Mouse (Mus musculus): ENCODE data around the gene 4930442H23Rik.
"Not testable (repeated sequence)": the region's sequence is repeated elsewhere in the genome, so short reads cannot be mapped to it uniquely, and the experiment has no call there.

Gene 4930442H23Rik

DNA sequence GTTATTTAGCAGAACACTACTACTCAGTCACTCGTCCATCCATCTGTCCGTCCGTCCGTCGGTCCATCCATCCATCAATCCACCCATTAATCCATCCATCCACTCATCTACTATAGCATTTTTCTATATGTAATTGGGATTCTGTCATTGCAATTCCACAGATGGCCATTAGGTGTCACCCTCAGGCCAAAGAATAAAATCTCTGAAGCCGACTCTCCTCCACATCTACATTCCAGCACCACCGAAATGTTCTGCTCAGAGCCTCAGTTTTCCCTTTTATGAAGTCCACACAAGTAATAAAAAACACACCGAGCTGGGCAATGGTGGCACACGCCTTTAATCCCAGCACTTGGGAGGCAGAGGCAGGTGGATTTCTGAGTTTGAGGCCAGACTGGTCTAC lies 14.6 kb upstream of the 4930442H23Rik start:
- no peak for DNase-seq (ENCODE audit: low read depth, low spot score)

DNA sequence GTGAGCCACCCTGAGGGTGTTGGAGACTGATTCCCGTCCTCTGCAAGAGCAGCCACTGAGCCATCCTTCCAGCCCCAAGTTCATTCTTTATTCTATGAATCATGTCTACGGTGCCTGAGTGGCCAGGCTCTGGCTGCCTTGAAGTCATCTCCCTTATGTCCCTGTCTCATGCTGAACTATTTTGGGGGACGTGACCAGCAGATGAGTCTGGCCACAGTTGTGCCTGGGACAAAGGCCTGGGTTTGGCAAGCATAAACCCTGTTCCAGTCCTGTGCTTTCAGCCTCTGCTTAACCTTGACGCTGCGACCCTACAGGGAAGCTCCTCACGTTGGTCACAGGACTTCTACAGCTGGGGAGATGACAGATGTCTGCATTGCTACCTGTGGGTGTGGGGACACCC lies 13.7 kb upstream of the 4930442H23Rik start:
- DNase-seq (ENCODE audit: low read depth, low spot score), result no peak

DNA sequence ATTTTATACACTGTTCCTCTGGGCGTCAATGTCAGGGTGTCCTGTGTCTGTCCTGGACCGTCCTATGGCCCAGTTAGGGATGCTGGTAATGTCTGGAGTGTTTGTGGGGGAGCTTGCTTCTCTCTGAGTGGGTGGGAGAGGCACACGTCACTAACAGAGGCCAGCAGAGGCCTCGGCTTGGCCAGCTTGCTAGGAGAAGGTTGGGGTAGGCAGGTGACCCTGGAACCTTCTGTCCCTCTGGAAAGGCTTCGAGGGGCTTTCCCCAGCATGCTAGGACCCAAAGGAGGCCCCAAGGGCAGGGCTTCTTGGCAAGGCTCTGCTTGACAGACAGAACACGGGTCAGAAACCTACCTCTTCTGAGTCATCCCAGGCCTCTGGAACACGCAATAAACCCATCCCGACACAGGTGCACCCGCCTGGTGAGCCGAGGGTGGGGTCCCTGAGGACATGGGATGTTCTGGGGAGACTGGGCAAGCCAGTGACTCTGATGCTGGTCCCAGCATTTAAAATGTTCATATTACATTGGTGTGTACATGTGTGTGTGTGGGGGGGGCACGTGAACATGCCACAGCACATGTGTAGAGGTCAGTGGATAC lies 12.9 kb upstream of the 4930442H23Rik start:
- DNase-seq (ENCODE audit: low read depth, low spot score), result no peak

DNA sequence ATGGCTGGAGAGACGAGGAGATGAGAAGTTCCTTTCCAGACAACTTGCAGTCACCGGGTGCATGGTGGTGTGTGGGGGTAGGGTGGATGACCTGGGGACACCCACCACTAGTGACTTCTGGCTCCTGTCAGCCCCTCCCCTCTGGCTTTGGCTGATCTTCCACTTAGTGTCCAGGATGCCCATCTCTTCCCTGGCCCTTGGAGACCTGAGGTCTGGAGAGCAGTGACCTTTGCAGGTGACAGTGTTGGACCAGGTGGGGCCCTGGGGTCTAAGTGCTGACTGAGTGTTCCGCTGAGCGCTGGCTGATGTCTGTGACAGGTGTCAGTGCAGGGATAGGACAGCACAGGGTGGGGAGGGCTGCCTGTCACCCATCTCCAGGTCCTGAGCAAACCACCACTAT lies 11.7 kb upstream of the 4930442H23Rik start:
- no peak for DNase-seq (ENCODE audit: low read depth, low spot score)

DNA sequence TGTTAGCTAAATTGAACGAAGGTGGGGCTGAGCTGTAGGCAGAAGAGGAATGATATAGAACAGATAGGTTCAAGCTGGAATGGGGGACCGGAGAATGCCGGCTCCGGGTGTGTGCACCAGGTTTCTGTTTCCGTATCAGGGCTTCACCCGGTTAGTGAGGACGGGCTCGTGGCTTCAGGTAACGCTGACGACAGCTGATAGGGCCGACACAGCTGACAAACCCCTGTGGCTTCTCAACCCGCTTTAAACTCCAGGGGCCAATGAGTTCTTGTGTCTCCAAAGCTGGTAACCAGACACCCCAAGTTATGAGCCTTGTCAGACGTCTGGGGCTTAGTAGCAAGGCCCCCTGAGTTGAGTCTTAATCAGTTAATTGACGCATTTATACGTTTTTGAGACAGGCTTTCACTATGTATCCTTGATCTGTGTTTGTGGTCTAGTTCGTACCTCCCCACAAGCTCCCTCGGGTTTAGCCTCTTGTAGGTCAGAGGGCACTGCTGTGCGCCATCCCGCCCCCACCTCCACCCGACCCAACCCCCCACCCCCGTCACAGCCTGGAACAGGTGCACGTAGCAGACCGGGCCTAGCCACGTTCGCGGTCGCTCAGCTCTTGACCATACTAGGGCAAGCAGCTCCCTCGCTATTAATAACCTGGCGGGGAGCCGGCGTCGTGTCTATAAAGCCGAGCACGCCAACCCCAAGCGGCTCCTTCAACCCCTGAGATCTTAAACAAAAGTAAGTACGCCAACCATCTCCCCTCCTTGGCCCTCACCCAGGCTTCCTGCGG lies 10.5 kb upstream of the 4930442H23Rik start:
- DNase-seq (ENCODE audit: low read depth, low spot score), result no peak

DNA sequence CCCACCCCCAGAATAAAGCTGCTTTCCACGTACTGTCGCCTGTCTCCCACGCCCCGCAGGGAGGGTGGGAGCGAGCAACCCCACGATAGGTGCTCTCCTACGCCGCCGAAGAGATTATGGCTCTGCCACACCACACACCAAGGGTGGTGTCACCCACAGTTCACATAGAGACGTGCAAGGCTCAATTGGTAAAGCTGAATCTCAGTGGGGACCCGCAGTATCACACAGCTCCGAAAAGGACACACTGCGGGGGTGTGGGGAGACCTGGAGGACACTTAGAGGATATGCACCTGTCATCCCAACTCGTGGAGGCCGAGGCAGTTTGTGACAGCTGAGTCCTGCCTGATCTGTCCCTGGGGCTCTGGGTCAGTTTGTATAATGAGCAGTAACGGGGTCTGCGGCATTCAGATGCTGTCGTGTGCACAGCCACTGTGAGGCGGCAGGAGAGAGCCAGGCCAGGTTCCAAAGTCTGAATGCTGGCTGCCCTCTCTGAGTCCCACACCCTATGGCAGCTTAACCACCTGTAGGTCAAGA lies 9.4 kb upstream of the 4930442H23Rik start:
- DNase-seq (ENCODE audit: low read depth, low spot score), result no peak

DNA sequence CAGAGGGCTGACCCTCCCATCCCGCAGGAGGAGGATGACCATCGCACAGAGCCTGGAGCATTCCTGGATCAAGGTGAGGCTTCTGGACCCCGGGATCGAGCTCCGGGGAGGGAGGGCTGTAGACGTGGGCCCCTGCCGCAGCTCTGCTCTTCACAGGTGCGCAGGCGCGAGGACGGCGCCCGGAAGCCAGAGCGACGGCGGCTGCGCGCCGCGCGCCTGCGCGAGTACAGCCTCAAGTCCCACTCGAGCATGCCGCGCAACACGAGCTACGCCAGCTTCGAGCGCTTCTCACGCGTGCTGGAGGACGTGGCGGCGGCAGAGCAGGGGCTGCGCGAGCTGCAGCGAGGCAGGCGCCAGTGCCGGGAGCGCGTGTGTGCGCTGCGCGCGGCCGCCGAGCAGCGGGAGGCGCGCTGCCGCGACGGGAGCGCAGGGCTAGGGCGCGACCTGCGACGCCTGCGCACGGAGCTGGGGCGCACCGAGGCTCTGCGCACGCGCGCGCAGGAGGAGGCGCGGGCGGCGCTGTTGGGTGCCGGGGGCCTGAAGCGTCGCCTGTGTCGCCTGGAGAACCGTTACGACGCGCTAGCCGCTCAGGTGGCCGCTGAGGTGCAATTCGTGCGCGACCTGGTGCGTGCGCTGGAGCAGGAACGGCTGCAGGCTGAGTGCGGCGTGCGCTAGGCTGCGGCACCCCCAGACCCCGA lies 8.8 kb upstream of the 4930442H23Rik start:
- no peak for DNase-seq (ENCODE audit: low read depth, low spot score)

DNA sequence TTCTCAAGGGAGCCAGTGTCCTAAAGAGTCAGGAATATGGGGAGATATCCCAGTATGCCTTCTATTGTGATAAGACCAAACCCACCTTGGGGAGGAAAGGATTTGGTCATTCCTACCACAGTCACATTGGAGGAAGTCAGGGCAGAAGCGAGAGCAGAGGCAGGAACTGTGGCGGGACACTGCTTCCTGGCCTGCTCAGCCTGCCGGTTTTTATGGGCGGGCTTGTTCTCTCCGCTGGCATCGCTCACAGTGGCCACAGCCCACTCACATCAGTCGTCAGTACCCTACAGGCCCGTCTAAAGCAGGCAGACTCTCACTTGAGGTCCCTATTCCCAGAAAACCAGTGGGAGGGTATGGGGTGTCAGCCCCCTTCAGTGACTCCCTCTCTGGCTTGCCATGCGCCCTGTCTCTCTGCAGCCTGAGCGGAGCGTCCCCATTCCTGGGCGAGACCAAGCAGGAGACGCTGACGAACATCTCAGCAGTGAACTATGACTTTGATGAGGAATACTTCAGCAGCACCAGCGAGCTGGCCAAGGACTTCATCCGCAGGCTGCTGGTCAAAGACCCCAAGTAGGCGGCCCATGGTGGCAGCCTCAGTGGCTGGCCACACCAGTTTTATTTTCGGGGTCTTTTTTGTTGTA lies 7.8 kb upstream of the 4930442H23Rik start:
- DNase-seq (ENCODE audit: low read depth, low spot score), result no peak

DNA sequence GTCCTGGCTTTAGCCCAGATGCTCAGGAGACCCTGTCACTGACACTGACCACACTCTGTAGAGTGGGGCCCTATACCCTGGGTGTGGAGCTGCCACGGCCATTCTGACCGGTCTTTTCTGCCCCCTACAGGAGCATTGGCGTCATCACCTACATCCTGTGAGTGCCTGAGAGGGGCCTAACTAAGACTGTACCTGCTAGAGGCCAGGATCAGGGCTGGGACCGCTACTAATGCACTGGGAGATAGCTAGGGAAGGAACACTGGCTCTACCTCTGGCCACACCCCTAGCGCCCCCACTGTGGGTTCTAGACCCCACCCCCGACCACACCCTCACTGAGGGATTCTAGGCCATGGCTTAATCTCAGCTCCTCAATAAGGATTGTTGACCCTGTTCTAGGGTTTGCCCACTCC lies 7.3 kb upstream of the 4930442H23Rik start:
- DNase-seq (ENCODE audit: low read depth, low spot score), result no peak

DNA sequence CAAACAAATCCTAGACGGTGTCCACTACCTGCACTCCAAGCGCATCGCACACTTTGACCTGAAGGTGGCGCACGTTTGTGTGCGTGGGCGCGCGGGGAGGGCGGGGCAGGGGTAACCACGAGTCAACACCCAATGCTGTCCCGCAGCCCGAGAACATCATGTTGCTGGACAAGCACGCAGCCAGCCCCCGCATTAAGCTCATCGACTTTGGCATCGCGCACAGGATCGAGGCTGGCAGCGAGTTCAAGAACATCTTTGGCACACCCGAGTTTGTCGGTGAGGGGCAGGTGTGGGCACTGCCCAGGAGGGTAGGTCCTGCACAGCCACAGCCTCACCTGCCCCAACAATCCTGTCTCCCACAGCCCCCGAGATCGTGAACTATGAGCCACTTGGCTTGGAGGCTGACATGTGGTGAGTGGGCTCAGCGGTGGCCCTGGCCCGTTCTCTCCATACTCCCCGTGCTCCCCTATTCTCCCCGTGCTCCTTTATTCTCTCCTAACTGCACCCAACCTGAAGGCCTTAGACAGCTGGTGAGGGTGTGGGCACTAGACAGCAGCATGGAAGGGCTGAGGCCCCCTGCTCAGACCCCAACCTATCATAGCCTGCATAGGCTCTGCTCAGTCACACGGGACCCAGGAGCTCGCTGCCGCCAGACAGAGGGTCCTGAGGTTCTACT lies 6.7 kb upstream of the 4930442H23Rik start:
- no peak for DNase-seq (ENCODE audit: low read depth, low spot score)

DNA sequence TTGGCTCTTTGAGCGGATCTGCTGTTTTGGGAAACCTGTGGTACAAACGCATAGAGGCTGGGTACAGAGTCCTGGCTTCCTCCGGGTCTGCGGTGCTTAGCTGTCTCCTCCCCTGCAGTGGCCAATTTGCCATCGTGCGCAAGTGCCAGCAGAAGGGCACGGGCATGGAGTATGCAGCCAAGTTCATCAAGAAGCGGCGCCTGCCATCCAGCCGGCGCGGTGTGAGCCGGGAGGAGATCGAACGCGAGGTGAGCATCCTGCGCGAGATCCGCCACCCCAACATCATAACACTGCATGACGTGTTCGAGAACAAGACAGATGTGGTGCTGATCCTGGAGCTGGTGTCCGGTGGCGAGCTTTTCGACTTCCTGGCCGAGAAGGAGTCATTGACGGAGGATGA lies 6.2 kb upstream of the 4930442H23Rik start:
- DNase-seq (ENCODE audit: low read depth, low spot score), result no peak

DNA sequence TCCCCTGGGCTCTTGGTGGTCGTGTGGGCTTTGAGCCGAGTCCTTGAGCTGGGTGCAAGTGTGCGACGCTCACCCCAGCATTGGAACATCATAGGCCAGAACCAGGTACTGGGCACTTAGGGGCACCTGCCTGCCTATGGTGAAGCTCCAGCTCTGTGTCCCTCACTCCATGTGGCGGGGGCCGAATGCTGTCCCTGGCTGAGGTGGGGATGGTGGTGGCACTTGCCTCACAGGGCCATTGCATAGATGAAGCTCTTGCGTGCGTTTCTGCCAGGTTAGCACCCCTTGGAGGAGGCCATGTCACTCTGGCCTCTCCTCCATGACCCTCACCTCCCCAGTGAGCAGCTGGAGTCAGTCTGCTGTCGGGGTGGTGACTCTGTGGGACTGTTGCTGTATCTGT lies 3.5 kb upstream of the 4930442H23Rik start:
- DNase-seq (ENCODE audit: low read depth, low spot score), result no peak

DNA sequence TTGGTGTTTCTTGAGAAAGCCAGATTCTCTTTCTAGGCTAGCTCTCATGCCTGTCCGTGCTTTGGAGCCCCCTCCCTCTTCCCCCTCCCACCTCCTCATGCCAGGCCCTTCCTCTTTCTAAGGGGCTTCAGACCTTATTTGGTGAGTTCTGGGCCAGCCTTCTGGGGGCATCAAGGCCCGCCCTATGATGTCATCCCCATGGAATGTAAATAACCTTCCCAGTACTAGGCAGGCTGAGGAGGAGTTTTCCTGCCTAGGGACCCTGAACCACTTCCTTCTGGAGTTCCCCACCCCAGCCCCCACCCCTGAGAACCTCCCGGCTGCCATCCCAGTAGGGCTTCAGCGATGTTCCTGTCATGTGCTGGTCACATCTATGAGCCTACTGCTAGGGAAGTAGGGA lies 1.1 kb upstream of the 4930442H23Rik start:
- no peak for DNase-seq (ENCODE audit: low read depth, low spot score)

DNA sequence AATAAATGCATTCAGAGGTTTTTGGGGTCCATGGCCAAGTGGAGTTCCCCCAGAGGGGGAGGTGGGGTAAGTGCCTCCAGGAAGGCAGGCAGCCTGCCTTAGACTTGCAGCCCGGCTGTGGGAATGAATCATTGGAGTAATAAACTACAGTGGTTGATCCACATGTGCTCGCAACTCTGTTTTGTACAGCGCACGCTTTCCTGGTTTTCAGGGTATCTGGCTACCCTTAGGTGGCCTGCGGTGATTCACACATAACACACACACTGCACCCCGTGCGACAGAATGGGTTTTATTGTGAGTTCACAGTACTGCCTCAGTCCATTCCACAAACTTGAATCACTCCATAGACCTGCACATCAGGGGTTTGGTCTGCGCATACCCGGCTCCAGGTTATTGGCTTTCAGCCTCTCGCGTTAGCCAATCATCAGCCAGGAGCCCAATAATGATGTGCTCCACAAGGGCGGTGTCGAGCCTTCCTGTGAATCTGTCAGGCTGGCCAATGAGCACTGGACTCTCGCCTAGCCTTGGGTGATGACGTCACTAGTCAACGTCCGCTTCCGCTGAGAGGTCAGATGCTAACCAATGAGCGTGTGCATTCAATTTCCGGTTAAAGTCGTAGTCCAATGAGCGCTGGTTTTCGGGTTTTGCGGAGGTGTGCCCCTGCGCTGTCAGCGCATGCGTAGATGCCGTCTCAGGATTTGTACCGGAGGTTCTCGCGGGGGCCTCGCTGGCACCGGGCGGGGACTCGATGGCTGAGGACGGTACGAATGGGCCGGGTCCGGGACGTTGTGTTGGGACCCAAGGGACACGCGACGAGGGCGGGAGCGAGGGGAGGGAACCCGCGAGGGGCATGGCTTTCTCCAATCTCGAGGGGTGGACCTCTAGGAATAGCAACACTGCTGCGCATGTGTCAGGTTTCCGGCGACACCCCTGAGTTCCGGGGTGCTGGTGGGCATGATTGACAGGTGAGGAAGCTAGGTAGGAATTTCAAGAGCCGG lies 1.0 kb downstream of the 4930442H23Rik start, which contains the start of gene Dapk3:
Dapk3 (plus strand) TSS at position 670 of the 998 bp plus-strand sequence.
- DNase-seq (ENCODE audit: low read depth, low spot score), result peak; percentile 99

DNA sequence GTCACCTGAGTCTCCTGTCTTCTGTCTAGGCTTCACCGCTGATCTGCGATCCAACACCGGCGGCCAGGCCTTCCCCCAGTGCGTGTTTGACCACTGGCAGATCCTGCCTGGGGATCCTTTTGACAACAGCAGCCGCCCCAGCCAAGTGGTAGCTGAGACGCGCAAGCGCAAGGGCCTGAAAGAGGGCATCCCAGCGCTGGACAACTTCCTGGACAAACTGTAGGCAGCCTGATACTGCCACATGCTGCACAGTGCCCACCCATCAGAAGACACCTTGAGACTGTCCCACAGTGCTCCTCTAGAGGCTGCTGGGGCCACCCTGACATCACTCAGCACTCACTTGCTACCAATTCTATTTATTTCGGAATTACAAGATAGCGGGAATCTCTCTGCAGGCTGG lies 1.8 kb downstream of the 4930442H23Rik start:
- not testable (repeated sequence) for DNase-seq (ENCODE audit: low read depth, low spot score)

DNA sequence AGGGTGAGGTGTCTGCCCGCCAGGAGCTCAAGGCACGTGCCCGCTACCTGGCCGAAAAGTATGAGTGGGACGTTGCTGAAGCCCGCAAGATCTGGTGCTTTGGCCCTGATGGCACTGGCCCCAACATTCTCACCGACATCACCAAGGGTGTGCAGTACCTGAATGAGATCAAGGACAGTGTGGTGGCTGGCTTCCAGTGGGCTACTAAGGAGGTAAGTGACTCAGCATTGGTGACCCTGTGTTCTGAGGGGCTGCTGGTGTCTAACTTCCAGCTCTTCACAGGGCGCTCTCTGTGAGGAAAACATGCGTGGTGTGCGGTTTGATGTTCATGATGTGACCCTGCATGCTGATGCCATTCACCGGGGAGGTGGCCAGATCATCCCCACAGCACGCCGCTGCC lies 2.7 kb downstream of the 4930442H23Rik start:
- DNase-seq (ENCODE audit: low read depth, low spot score), result no peak

DNA sequence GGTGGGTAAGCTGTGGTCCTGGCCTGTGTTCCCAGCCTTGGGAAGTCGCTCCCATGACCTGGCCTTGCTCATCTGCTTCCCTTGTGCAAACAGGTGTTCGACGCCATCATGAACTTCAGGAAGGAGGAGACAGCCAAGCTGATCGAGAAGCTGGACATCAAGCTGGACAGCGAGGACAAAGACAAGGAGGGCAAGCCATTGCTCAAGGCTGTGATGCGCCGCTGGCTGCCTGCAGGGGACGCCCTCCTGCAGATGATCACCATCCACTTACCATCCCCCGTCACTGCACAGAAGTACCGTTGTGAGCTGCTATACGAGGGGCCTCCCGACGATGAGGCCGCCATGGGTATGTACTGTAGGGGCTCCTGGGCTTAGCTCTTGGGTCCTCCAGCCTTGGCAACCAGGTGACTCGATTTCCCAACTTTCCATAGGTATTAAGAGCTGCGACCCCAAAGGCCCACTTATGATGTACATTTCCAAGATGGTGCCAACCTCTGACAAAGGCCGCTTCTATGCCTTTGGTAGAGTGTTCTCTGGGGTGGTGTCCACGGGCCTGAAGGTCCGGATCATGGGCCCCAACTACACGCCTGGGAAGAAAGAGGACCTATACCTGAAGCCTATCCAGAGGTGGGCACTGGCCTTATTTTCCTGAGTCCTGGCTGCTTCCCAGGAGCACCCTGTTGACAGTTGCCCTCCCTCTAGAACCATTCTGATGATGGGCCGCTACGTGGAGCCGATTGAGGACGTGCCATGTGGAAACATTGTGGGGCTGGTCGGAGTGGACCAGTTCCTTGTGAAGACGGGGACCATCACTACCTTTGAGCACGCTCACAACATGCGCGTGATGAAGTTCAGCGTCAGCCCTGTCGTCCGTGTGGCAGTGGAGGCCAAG lies 4.0 kb downstream of the 4930442H23Rik start:
- no peak for DNase-seq (ENCODE audit: low read depth, low spot score)

DNA sequence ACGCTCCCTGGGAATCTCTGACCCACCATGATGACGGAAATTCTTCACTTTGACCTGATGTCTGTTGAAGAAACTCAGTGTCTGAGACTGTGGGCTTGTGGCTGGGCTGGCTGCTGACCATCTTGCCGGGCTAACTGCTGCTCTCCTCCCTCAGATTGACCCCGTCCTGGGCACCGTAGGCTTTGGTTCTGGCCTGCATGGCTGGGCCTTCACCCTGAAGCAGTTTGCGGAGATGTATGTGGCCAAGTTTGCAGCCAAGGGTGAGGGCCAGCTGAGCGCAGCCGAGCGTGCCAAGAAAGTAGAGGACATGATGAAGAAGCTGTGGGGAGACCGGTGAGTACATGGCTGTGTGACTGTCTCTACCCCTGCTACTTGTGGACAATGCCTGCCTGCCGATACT lies 4.7 kb downstream of the 4930442H23Rik start:
- DNase-seq (ENCODE audit: low read depth, low spot score), result no peak

Measured in brain, embryonic 18.5 days (tissue).